Mouse (Mus musculus) embryo, embryonic 10.5 days (tissue): ENCODE measurements around the gene Vhl.

ENCODE experiments used
- DNase-seq: peaks from one replicate; pipeline ENCODE4 v3.0.0-alpha.2; 2015; ENCODE audit warnings: low spot score

Vhl gene

DNA sequence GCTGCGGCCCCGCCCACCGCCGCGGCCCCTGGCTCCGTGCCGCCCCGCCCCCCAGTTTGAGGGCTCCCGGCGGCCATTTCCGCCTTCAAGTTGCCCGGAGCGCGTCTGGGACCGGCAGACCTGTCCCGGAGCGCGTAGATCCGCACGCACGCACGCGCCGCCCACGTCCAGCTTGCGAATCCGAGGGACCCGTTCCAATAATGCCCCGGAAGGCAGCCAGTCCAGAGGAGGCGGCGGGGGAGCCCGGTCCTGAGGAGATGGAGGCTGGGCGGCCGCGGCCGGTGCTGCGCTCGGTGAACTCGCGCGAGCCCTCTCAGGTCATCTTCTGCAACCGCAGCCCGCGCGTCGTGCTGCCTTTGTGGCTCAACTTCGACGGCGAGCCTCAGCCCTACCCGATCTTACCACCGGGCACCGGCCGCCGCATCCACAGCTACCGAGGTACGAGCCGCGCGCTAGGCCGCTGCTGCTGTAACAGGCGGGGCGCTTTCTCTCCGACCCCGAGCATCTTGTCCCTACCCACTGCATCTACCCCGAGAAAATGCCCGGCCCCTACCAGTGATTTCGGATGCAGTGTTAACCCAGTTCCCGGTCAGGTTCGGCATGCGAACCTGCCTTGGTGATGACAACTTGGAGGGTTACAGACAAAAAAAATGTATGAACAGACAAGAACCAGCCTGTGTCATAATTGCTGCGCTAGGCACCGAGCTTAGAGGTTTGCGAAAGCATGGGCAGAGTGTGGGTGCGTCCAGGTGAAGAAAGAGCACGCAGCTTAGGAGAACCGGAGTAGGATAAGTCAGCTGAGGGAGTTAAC lies at the start of gene Vhl:
Gene Vhl (plus strand): TSS at position 19 of the 811 bp plus-strand sequence.
- DNase-seq = peak; percentile 91

- no peak for DNase-seq
These were observed 47.7 kb upstream of the Vhl start for GRCm38 (mm10) chr6:113576044-113576443.

GRCm38 (mm10) chr6:113579306-113579705 lies 44.5 kb upstream of the Vhl start:
- DNase-seq = no peak

DNA sequence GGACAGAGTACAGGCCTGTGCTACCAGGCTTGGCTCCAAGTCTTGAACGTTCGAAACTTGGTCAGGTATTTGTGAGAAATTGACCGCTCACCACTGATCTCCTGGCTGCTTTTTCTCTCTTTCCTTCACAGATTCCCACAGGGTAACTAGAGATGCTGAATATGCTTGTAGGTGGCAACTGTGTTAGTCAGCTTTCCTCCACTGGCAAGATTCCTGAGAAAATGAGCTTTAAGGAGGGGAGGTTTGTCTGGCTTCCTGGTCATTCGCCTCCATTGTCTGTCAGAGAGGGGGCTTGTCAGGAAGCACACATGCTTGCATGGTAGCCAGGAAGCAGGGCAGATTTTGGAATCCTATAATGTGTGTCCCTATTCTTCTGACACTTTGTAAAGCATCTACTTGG lies 40.7 kb upstream of the Vhl start:
- DNase-seq = no peak

DNA sequence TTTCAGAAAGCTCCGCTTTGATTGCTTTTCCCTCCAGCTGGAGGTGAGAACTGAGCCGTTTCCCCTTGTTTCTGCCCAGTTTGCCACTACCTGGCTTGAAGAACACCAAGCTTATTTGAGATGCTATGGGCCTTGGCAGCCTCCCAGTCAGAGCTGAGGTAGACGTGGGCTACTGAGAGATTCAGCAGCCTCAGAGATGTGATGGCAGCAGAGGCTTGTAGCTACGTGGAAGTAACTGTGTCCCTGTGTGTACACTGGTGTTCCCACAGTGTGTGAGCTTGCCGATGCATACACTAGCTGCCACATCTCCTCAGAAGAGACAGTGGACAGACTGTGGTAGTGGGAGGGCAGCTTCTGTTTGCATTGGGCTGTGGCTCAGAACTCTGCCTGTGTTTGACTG lies 38.7 kb upstream of the Vhl start:
- no peak for DNase-seq

- no peak for DNase-seq
These were observed 37.1 kb upstream of the Vhl start for GRCm38 (mm10) chr6:113586466-113587183.

DNA sequence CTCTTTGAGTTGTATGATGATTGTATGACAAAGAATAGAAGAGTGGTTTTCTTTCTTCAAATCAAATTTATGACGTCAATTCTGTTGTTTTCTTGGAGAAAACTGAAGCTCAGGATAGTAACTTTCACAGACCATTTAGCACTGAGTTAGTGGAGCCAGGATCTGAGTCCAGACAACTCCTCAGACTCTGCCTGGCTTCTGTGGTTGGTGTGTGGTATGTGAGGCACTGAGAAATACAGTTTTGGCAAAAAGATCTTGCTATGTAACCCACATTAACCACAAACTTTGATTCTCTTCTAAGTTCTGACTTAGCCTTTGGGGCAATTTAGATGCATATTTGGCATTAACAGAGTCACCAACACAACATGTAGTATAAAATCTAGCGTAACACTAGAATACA lies 31.1 kb upstream of the Vhl start:
- DNase-seq = no peak

DNA sequence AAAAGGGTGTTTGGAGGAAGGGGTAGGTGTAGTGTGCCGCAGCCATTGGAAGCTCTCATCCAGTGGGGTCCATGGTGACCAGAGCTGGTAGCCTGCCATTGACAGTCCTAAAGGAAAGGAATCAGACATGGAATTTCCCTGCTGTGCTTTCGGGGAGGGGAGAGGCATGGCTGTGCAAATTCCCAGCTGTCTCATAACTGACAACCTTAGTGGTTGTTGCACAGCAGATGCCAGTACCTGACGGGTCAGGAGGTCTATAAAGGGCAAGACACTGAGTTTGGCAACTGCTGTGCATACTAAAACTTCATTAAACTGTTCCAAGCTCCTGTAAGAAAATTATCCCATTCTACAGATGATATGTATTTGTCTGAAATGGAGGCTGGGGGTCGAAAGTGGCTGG lies 25.8 kb upstream of the Vhl start:
- no peak for DNase-seq

DNA sequence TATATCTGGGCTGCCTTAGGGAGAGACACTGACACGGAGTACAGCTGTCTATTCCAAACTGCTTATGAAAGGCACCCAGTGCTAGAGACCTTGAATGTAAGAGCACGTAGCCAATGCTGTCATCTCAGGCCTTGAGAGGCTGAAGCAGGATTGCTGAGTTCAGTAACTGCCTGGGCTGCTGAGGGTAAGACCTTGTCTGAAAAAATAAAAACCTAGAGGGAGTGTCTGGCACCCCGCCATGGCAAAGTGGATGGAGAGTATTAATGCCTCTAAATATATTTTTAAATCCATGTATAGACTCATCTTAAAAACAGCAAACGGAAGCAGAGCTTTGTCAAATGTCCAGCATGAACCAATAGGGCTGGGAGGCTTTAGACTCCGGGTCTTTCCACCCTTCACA lies 23.9 kb upstream of the Vhl start:
- DNase-seq = no peak

- DNase-seq = peak; percentile 33
These were observed 23.1 kb upstream of the Vhl start, which contains the start of gene Fancd2os for GRCm38 (mm10) chr6:113600543-113601139. Gene Fancd2os (minus strand): TSS chr6:113600715.

GRCm38 (mm10) chr6:113602821-113603220 lies 20.9 kb upstream of the Vhl start:
- DNase-seq = no peak

DNA sequence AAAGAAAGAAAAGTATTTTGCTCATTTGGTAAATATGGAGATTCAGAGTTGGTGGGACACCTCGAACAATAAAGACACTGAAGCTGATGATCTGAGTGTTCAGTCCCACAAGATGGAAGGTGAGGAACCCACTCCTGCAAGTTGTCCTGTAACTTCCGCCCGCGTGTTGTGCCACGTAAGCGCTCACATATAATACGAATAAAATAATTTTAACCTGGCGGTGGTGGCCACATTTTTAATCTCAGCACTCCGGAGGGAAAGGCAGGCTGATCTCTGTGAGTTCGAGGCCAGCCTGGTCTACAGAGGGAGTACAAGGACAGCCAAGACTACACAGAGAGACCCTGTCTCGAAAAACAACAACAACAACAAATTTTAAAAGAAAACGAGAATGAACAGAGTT lies 19.8 kb upstream of the Vhl start:
- DNase-seq = no peak

- DNase-seq = peak; percentile 94
These were observed 19.1 kb upstream of the Vhl start, which contains the start of gene Brk1 for GRCm38 (mm10) chr6:113604432-113605223. Gene Brk1 (plus strand): TSS chr6:113604772.

DNA sequence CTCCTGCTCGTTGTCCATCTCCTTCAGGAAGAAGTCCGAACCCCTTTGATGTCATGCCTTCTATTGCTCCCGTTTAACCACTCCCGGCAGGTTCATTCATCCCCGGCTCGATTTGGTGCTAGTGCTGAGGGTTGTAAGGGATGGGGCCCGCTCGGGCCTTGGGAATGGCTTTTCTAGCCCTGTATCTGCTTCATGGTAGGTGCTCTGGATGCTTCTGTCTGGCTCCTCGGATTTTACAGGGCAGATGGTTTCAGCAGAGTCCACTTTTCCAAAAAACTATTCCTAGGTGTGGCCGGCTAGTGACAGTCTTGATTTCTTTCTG lies 18.6 kb upstream of the Vhl start:
- peak; percentile 65 for DNase-seq

GRCm38 (mm10) chr6:113608871-113609270 lies 14.9 kb upstream of the Vhl start:
- DNase-seq = no peak

- DNase-seq = no peak
These were observed 14.5 kb upstream of the Vhl start for GRCm38 (mm10) chr6:113609293-113609692.

GRCm38 (mm10) chr6:113612258-113612969 lies 11.3 kb upstream of the Vhl start:
- DNase-seq = no peak

GRCm38 (mm10) chr6:113614152-113614551 lies 9.6 kb upstream of the Vhl start:
- no peak for DNase-seq

- DNase-seq = no peak
These were observed 8.8 kb upstream of the Vhl start for GRCm38 (mm10) chr6:113614997-113615396.

- no peak for DNase-seq
These were observed 8.3 kb upstream of the Vhl start for GRCm38 (mm10) chr6:113615489-113615888.

GRCm38 (mm10) chr6:113623386-113623785 lies 373 bp upstream of the Vhl start:
- no peak for DNase-seq
